Mouse (Mus musculus) layer of hippocampus, postnatal 14 days (tissue): ENCODE data around the gene Wasf1. TPM values are rescaled to one million over a fixed set of nuclear protein-coding genes. Genes with fewer than 3 reads are reported as not detected.

Experiments used
- DNase-seq, 2 experiments: peaks; one replicate each; pipeline ENCODE4 v3.0.0; 2021 to 2022; ENCODE audit warnings: low spot score in 2 of 2, mixed read lengths in 1 of 2
- total RNA-seq, 2 experiments: library from RNA; stranded (reverse); gene quantifications; 2 replicates each; pipeline ENCODE4 v1.2.3; 2021

Gene Wasf1
- total RNA-seq, 2 experiments from 2014 or later = 383 to 387 TPM

GRCm38 (mm10) chr10:40887316-40887715 is 4.0 kb downstream of the Wasf1 start:
- no peak for DNase-seq

- no peak for DNase-seq
Observed at GRCm38 (mm10) chr10:40889146-40889545, 5.9 kb downstream of the Wasf1 start.

GRCm38 (mm10) chr10:40895765-40896164 is 12.5 kb downstream of the Wasf1 start:
- no peak for DNase-seq

- DNase-seq = no peak
Observed at GRCm38 (mm10) chr10:40896656-40897055, 13.4 kb downstream of the Wasf1 start.

- DNase-seq = no peak
Observed at GRCm38 (mm10) chr10:40901786-40902185, 18.5 kb downstream of the Wasf1 start.

- DNase-seq = no peak
Observed at GRCm38 (mm10) chr10:40906131-40906530, 22.9 kb downstream of the Wasf1 start.

- no peak for DNase-seq
Observed at GRCm38 (mm10) chr10:40906802-40907201, 23.5 kb downstream of the Wasf1 start.

- DNase-seq = no peak
Observed at GRCm38 (mm10) chr10:40908580-40908979, 25.3 kb downstream of the Wasf1 start.

GRCm38 (mm10) chr10:40910811-40911210 is 27.5 kb downstream of the Wasf1 start:
- no peak for DNase-seq

- no peak for DNase-seq
Observed at GRCm38 (mm10) chr10:40915240-40915639, 32.0 kb downstream of the Wasf1 start.

- DNase-seq = peak in 1 of 2 experiments; percentile 45
Observed at GRCm38 (mm10) chr10:40918669-40919440, 35.6 kb downstream of the Wasf1 start.

GRCm38 (mm10) chr10:40919464-40919863 is 36.2 kb downstream of the Wasf1 start:
- no peak for DNase-seq

- DNase-seq = no peak
Observed at GRCm38 (mm10) chr10:40932995-40933394, 49.7 kb downstream of the Wasf1 start.

- no peak for DNase-seq
Observed at GRCm38 (mm10) chr10:40936160-40936726, 53.0 kb downstream of the Wasf1 start.

GRCm38 (mm10) chr10:40937569-40937968 is 54.3 kb downstream of the Wasf1 start:
- no peak for DNase-seq

- no peak for DNase-seq
Observed at GRCm38 (mm10) chr10:40942688-40943087, 59.4 kb downstream of the Wasf1 start.

GRCm38 (mm10) chr10:40950176-40950575 is 66.9 kb downstream of the Wasf1 start:
- no peak for DNase-seq

- peak in 1 of 2 experiments; percentile 72 for DNase-seq
Observed at GRCm38 (mm10) chr10:40956206-40956605, 72.9 kb downstream of the Wasf1 start.

- no peak for DNase-seq
Observed at GRCm38 (mm10) chr10:40961365-40961764, 78.1 kb downstream of the Wasf1 start.

GRCm38 (mm10) chr10:40962008-40962407 is 78.7 kb downstream of the Wasf1 start:
- no peak for DNase-seq

- peak in 1 of 2 experiments; percentile 63 for DNase-seq
Observed at GRCm38 (mm10) chr10:40964546-40964945, 81.3 kb downstream of the Wasf1 start.

- no peak for DNase-seq
Observed at GRCm38 (mm10) chr10:40968551-40968950, 85.3 kb downstream of the Wasf1 start.
